Mouse (Mus musculus) midbrain, embryonic 16.5 days (tissue): Measurements from ENCODE around the gene Hoxd13. TPM values are rescaled to one million over a fixed set of nuclear protein-coding genes. Genes with fewer than 3 reads are reported as not detected.

ENCODE experiments used
- ATAC-seq: fragments of 200-750 bp; cut with Nextera tagmentation; 2 replicates; pipeline ENCODE4 v1.8.0; 2017; ENCODE audit warnings: moderate TSS enrichment
- H3K27ac ChIP-seq: fragments of 300-500 bp; sonication (generic); 2 replicates; pipeline ENCODE4 v1.5.1; 2014; ENCODE audit warnings: mild to moderate bottlenecking, low read length, mixed read lengths
- H3K27me3 ChIP-seq: fragments of 300-500 bp; sonication (generic); 2 replicates; pipeline ENCODE4 v1.6.1; 2014; ENCODE audit warnings: low read depth, low read length, mixed read lengths; ENCODE audit not compliant: control insufficient read depth, insufficient read depth
- H3K36me3 ChIP-seq: fragments of 300-500 bp; sonication (generic); 2 replicates; pipeline ENCODE4 v1.6.1; 2014; ENCODE audit warnings: mild to moderate bottlenecking, low read length, moderate library complexity, mixed read lengths; ENCODE audit not compliant: control insufficient read depth, insufficient read depth
- H3K4me1 ChIP-seq: fragments of 300-500 bp; sonication (generic); 2 replicates; pipeline ENCODE4 v1.6.1; 2014; ENCODE audit warnings: mild to moderate bottlenecking, low read length, mixed read lengths; ENCODE audit not compliant: control insufficient read depth, insufficient read depth
- H3K4me2 ChIP-seq: fragments of 300-500 bp; sonication (generic); 2 replicates; pipeline ENCODE4 v1.6.1; 2014; ENCODE audit warnings: mild to moderate bottlenecking, low read length, mixed read lengths
- H3K4me3 ChIP-seq: fragments of 300-500 bp; sonication (generic); 2 replicates; pipeline ENCODE4 v1.5.1; 2014; ENCODE audit warnings: low read depth, mild to moderate bottlenecking, low read length, moderate library complexity, mixed read lengths
- H3K9ac ChIP-seq: fragments of 300-500 bp; sonication (generic); 2 replicates; pipeline ENCODE4 v1.6.1; 2014; ENCODE audit warnings: low read depth, low read length, mixed read lengths
- H3K9me3 ChIP-seq: fragments of 300-500 bp; sonication (generic); replicated peaks from 2 replicates; pipeline ENCODE4 v1.6.1; 2014; ENCODE audit warnings: mild to moderate bottlenecking, low read length, mixed read lengths; ENCODE audit not compliant: control insufficient read depth, poor library complexity, severe bottlenecking
- whole genome bisulfite sequencing: fragments of 180-500 bp; shearing (Covaris S2); extraction: QIAGEN DNeasy Blood & Tissue Kit; methylation state at CpG from one replicate; pipeline ENCODE4 v1.1.7; 2014; 5-methylcytosine and 5-hydroxymethylcytosine counted together
- polyA plus RNA-seq: library from polyadenylated mRNA; unstranded; fragments of >200 nt; fragmentation: Nextera tagmentation; extraction: Ambion mirVana; gene quantifications from 2 replicates; pipeline ENCODE4 v1.2.1, GENCODE M21; 2015

Gene Hoxd13
- polyA plus RNA-seq, 1 experiment from 2014 or later = not detected

DNA sequence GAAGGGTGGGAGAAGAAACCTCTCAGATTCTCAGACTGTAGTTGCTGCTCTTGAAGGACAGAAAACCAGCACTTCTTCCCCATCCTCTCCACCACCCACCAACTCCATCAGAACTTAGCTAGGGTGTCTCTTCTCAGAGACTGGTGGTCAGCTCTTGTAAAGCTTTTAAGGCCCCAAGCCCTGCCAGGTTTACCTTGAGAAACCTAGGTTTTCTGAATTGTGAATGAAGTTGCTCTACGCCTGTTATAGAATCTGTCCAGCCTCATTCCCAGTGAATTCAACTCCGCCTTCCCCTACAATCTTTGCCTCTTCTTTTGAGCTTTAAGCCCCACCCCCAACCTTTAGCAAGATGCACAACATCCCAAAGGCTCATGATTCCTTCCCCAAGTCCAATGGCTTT is 9.0 kb downstream of the Hoxd13 start:
- no peak overlapping the region for H3K4me3 ChIP-seq
- WGBS = 15% methylated on average over 2 of the region's 2 CpGs
- no peaks in the 10 kb centered on the region for H3K9me3 ChIP-seq
- H3K27ac ChIP-seq = no peak overlapping the region
- peaks cover 98% of the 10 kb centered on the region for H3K27me3 ChIP-seq
- ATAC-seq = no peak
- H3K36me3 ChIP-seq = no peaks in the 10 kb centered on the region
- H3K4me2 ChIP-seq = no peak overlapping the region
- peaks cover 6% of the 10 kb centered on the region; the same call in 1 of the 2 replicates for H3K4me1 ChIP-seq
- no peak overlapping the region for H3K9ac ChIP-seq

DNA sequence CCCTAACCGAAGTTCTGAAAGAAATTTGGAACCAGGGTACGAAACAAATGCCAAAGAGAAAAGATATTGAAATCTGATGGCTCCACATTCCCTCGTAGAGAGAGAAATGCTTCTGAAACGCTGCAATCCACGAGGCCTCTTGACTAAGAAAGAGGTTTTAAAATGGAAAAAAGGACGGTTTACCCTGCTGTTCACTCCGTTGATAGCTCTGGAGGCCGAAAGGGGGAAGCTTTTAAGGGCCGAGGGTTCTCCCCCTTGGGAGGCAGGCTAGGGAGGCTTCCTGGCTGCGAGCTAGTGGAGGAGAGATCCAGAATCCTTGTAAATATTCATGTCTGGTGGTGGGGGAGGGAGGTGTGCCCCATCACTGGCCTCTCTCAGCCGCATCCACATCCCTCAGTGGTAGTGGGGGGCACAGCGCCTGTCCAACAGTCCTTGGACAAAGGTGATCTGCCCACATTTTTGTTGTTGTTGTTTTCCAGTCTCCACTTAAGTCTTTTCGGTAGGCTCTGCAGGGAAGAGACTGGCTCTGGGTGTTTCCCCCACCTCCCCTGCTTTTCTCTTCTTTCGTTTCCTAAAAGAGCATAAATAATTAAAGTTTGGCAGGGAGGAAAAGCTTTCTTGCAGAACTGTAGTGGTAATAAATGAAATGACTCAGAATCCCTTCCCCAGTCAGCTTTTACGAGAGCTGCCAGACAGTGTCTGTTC is 10.9 kb downstream of the Hoxd13 start, which contains the start of gene Hoxd11:
Gene Hoxd11, plus strand, starts transcription at position 667 of the 705 bp plus-strand sequence.
- H3K9me3 ChIP-seq = no peaks in the 10 kb centered on the region
- H3K9ac ChIP-seq = no peak within 1 kb of the TSS
- H3K27me3 ChIP-seq = peaks cover 97% of the 10 kb centered on the region
- no peaks in the 10 kb centered on the region for H3K36me3 ChIP-seq
- no peak within 1 kb of the TSS for H3K4me3 ChIP-seq
- no peak within 1 kb of the TSS for H3K4me2 ChIP-seq
- 0 out of 2 replicates have a peak, but pooled peaks cover 6% of the 10 kb centered on the region for H3K4me1 ChIP-seq
- under 1% methylated on average over 15 of the region's 15 CpGs for WGBS
- H3K27ac ChIP-seq = no peak within 1 kb of the TSS
- ATAC-seq = no peak

DNA sequence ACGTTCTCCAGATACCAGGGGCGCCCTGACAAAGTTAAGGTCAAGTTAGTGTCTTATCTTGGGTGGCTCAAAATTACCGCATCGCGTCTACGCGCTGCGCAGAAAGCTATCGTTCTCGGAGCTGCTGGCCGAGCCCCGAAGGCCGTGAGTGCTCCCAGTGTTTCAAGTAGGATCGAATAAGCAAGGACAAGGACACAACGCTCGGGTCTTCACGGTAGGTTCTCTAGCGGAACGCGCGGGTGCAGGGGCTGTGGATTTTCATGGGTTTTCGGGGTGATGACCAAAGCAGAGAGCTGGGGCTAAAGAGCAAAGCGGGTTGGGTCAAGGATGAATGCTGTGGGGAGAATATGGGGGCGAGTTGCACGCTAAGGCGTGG is 11.5 kb downstream of the Hoxd13 start:
- no peak overlapping the region for H3K9ac ChIP-seq
- under 1% methylated on average over 26 of the region's 26 CpGs for WGBS
- H3K4me3 ChIP-seq = no peak overlapping the region
- ATAC-seq = no peak
- H3K9me3 ChIP-seq = no peaks in the 10 kb centered on the region
- peaks cover 97% of the 10 kb centered on the region for H3K27me3 ChIP-seq
- no peaks in the 10 kb centered on the region for H3K36me3 ChIP-seq
- H3K4me2 ChIP-seq = no peak overlapping the region
- no peak overlapping the region for H3K27ac ChIP-seq
- H3K4me1 ChIP-seq = 0 out of 2 replicates have a peak, but pooled peaks cover 6% of the 10 kb centered on the region

DNA sequence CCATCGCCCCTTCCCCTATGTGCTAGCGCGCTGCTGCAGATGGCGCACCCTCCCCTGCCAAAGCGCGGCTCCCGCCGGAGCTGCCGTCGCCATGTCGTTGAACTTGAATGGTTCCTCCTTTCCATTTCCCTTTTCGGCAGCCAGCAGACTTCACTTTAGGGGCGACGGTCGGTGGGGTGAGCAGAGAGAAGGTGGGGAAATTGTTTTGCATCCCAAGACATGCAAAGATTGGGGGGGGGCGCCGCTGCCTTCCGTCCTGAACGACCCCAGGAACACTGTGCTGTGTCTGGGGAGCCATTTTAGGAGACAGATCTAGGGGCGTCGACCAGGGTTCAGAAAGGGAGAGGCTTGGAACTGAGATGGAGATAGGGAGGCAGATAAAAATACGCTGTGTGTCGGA is 11.9 kb downstream of the Hoxd13 start:
- H3K27ac ChIP-seq = no peak overlapping the region
- no peak overlapping the region for H3K4me2 ChIP-seq
- under 1% methylated on average over 23 of the region's 23 CpGs for WGBS
- H3K27me3 ChIP-seq = peaks cover 99% of the 10 kb centered on the region
- H3K4me3 ChIP-seq = no peak overlapping the region
- 0 out of 2 replicates have a peak, but pooled peaks cover 6% of the 10 kb centered on the region for H3K4me1 ChIP-seq
- no peaks in the 10 kb centered on the region for H3K36me3 ChIP-seq
- no peaks in the 10 kb centered on the region for H3K9me3 ChIP-seq
- no peak for ATAC-seq
- H3K9ac ChIP-seq = no peak overlapping the region

DNA sequence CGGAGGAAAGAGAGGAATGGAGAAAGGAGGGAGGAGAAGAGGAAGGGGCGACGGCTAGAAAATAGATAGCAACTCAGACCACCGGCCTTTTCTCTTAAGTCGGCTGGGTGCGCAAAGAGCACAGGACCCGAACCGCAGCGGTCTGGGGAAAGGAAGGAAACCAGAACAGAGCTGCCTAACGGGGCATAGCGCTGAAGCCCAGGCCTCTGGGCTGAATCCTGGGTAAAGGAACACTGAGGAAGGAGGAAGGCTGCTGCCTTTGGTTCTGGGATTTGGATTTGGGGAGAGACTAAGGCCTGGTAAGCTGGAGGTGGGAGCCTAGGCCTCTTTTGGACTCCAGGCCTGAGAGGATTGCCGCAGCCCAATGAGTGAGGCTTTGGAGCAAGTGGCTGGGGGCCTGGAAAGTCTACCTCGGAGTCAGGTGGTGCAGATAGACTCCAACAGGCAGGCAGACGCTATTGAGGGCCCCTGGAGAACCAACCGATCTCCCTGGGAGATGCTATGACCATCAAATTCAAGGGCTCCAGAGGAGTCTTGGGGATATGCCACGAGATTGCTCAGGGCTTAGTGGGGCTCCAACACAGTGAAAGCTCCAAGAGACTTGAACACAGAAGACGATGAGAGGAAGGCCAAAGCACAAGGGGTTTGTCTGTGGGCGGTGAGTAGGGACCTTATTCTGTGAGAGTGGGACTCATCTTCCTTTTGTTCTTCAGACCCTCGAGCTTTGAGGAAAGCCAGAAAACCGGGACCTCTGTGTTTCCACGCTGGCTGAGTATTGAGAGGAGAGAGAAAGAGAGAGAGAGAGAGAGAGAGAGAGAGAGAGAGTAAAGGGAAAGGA is 12.7 kb downstream of the Hoxd13 start:
- no peak overlapping the region for H3K9ac ChIP-seq

DNA sequence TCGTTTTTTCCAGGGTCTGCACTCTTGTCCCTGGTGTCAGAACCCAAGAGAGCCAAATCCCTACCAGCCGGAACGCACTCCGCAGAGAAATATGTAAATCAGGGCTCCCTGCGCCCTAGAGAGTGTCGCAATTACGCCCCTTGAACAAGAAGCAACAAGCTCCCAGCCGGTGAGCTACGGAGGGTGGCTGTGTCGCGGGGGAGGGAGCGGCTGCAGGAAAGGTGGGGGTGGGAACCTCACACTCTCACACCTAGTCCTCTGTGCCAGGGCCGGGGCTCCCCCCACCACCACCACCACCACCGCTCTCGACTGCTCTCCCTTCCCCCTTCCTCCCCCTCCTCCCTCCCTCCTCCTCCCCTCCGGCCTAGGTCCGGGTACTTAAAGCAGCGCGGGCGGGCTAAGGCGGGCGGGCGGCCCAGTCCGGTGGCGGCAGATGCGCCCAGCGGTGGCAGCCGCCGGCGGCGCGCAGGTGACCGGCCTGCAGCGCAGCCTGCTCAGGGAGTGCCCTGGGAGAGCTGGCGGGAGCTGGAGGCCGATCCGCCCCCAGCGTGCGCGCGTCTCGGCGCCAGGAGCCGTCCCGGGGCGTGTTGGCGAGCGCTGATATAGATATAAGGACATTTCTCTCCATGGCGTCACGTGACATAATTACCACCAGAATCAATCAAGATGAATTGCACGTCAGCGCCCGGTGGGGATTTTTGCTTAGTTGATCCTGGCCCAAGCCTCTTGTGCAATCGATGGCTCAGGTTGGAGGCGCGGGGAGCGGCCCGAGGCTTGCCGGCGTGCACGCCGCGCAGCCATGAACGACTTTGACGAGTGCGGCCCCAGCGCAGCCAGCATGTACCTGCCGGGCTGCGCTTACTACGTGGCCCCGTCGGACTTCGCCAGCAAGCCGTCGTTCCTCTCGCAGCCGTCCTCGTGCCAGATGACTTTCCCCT is 13.8 kb downstream of the Hoxd13 start:
- Histone ChIP-seq H3K9ac (no peak overlapping the region), H3K4me1 (0 out of 2 replicates have a peak, but pooled peaks cover 6% of the 10 kb centered on the region), H3K36me3 (no peaks in the 10 kb centered on the region), H3K4me3 (peak overlapping the region; percentile 18; the same call in 1 of the 2 replicates), H3K27me3 (peaks cover 92% of the 10 kb centered on the region), H3K27ac (no peak overlapping the region), H3K9me3 (no peaks in the 10 kb centered on the region), H3K4me2 (peak overlapping the region; percentile 5)
- peak; percentile 25; the same call in 1 of the 2 replicates for ATAC-seq
- WGBS = under 1% methylated on average over 71 of the region's 78 CpGs

More for the DNA sequence above, 12.7 kb downstream of the Hoxd13 start:
- Histone ChIP-seq H3K4me2 (no peak overlapping the region), H3K4me3 (no peak overlapping the region), H3K4me1 (0 out of 2 replicates have a peak, but pooled peaks cover 6% of the 10 kb centered on the region), H3K27me3 (peaks cover 98% of the 10 kb centered on the region), H3K27ac (no peak overlapping the region), H3K9me3 (no peaks in the 10 kb centered on the region), H3K36me3 (no peaks in the 10 kb centered on the region)
- under 1% methylated on average over 21 of the region's 21 CpGs for WGBS
- ATAC-seq = no peak

DNA sequence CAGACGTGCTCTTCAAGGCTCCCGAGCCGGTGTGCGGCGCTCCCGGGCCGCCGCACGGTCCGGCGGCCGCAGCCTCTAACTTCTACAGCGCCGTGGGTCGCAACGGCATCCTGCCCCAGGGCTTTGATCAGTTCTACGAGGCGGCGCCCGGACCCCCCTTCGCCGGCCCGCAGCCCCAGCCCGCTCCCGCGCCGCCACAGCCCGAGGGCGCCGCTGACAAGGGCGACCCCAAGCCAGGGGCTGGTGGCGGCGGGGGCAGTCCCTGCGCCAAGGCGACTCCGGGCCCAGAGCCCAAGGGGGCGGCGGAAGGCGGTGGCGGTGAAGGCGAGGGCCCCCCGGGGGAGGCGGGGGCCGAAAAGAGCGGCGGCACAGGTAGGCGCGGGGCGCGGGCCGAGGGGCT is 14.7 kb downstream of the Hoxd13 start:
- H3K4me2 ChIP-seq = no peak overlapping the region
- ATAC-seq = no peak

DNA sequence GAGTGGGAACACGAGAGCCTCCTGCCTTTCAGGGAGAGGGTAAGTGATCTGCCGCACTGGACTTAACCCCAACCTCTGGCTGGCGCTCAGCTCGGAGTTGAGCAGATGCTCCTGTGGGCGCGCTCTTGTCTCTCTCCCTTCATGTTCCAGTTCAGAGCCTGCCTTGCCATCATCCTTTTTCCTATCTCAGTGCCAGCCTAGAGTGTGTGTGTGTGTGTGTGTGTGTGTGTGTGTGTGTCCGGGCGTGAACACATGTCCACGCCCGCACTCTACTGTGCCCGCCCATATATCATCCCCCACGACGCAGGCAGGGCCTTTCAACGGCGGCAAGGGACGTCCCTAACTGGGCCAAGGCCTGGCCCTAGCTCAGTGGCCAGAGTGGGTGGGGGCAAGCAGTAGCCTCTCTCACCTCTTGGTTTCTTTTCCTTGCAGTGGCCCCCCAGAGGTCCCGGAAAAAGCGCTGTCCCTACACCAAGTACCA is 15.4 kb downstream of the Hoxd13 start:
- under 1% methylated on average over 18 of the region's 18 CpGs for WGBS
- H3K36me3 ChIP-seq = no peaks in the 10 kb centered on the region
- 0 out of 2 replicates have a peak, but pooled peaks cover 6% of the 10 kb centered on the region for H3K4me1 ChIP-seq
- no peak overlapping the region for H3K9ac ChIP-seq
- H3K27me3 ChIP-seq = peaks cover 87% of the 10 kb centered on the region
- no peak overlapping the region for H3K27ac ChIP-seq
- no peak overlapping the region for H3K4me2 ChIP-seq
- H3K9me3 ChIP-seq = no peaks in the 10 kb centered on the region
- ATAC-seq = no peak
- H3K4me3 ChIP-seq = no peak overlapping the region

More for the DNA sequence above, 14.7 kb downstream of the Hoxd13 start:
- Histone ChIP-seq H3K9me3 (no peaks in the 10 kb centered on the region), H3K27ac (no peak overlapping the region), H3K27me3 (peaks cover 90% of the 10 kb centered on the region), H3K9ac (no peak overlapping the region), H3K36me3 (no peaks in the 10 kb centered on the region), H3K4me1 (0 out of 2 replicates have a peak, but pooled peaks cover 6% of the 10 kb centered on the region), H3K4me3 (peak overlapping the region; percentile 18; the same call in 1 of the 2 replicates)
- under 1% methylated on average over 27 of the region's 51 CpGs for WGBS
